Mouse (Mus musculus) bone marrow, adult 2 months (tissue): ENCODE measurements around the gene Cluh.

Experiments
- CTCF ChIP-seq: fragments of 200-500 bp; IDR thresholded peaks from 2 replicates; pipeline ENCODE4 v1.5.1; 2011; ENCODE audit warnings: low read length, control low read depth; ENCODE audit not compliant: control insufficient read depth, insufficient read depth
- POLR2A ChIP-seq: fragments of 200-500 bp; IDR thresholded peaks from 2 replicates; pipeline ENCODE4 v1.6.1; 2011; ENCODE audit warnings: low read depth, mild to moderate bottlenecking, control low read depth, low read length, borderline replicate concordance; ENCODE audit not compliant: control insufficient read depth

DNA sequence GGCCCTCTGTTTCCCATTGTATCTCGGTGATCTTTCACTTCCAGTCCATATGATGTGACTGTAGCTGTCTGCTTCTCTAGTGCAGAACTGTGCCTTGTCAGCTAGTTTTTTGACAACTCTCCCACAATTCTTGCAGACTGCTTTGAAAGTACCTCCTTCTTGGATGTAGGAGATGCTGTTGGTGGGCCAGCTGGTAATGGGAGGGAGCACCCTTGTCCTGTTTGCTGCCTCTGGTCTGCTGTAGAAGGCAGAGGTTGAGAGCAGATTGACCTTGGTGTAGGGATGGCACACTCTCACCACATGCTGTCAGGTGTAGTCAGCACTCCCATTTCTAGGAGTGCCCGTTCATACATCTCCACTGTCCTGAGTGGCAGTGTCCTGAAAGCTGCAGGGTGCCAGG is 19.7 kb downstream of the Cluh start:
- TF ChIP-seq POLR2A (no peak), CTCF (no peak)
